Mouse (Mus musculus): ENCODE measurements around the gene Mycbp2. TPM values are rescaled to one million over a fixed set of nuclear protein-coding genes. Genes with fewer than 3 reads are reported as not detected.

Mycbp2 gene
- total RNA-seq, 2 experiments from 2014 or later, result 28.9 to 29.2 TPM

- no peak for DNase-seq
- intact Hi-C loops (cut with DNase I), result no loop called here
Measured at GRCm38 (mm10) chr14:103276667-103277066, 69.9 kb downstream of the Mycbp2 start.

- intact Hi-C loops (cut with DNase I), result no loop called here
- DNase-seq, result no peak
Measured at GRCm38 (mm10) chr14:103260437-103260836, 86.2 kb downstream of the Mycbp2 start.

- intact Hi-C loops (cut with DNase I), result no loop called here
- DNase-seq, result no peak
Measured at GRCm38 (mm10) chr14:103258745-103259144, 87.9 kb downstream of the Mycbp2 start.

GRCm38 (mm10) chr14:103256866-103257265, 89.7 kb downstream of the Mycbp2 start:
- intact Hi-C loops (cut with DNase I), result no loop called here
- DNase-seq, result no peak

- DNase-seq, result no peak
- intact Hi-C loops (cut with DNase I), result no loop called here
Measured at GRCm38 (mm10) chr14:103254311-103254710, 92.3 kb downstream of the Mycbp2 start.

GRCm38 (mm10) chr14:103242020-103242419, 104.6 kb downstream of the Mycbp2 start:
- DNase-seq, result no peak
- intact Hi-C loops (cut with DNase I), result no loop called here

- intact Hi-C loops (cut with DNase I), result no loop called here
- DNase-seq, result no peak
Measured at GRCm38 (mm10) chr14:103234770-103235169, 111.8 kb downstream of the Mycbp2 start.

GRCm38 (mm10) chr14:103233640-103234593, 112.7 kb downstream of the Mycbp2 start:
- intact Hi-C loops (cut with DNase I), result no loop called here
- no peak for DNase-seq

GRCm38 (mm10) chr14:103222356-103222755, 124.3 kb downstream of the Mycbp2 start:
- intact Hi-C loops (cut with DNase I), result no loop called here
- no peak for DNase-seq

GRCm38 (mm10) chr14:103221751-103222150, 124.9 kb downstream of the Mycbp2 start:
- intact Hi-C loops (cut with DNase I), result no loop called here
- no peak for DNase-seq

GRCm38 (mm10) chr14:103216331-103216730, 130.3 kb downstream of the Mycbp2 start:
- intact Hi-C loops (cut with DNase I), result no loop called here
- DNase-seq, result no peak

GRCm38 (mm10) chr14:103186658-103187057, 160.0 kb downstream of the Mycbp2 start:
- intact Hi-C loops (cut with DNase I), result no loop called here
- no peak for DNase-seq

GRCm38 (mm10) chr14:103186076-103186475, 160.5 kb downstream of the Mycbp2 start:
- intact Hi-C loops (cut with DNase I), result no loop called here
- DNase-seq, result no peak

- DNase-seq, result no peak
- intact Hi-C loops (cut with DNase I), result loop anchor here (5.0 kb wide), 1 partner anchor 33 kb away; no protein-coding TSS in a partner anchor
Measured at GRCm38 (mm10) chr14:103180096-103180495, 166.5 kb downstream of the Mycbp2 start.

GRCm38 (mm10) chr14:103162923-103163322, 183.7 kb downstream of the Mycbp2 start:
- DNase-seq, result no peak
- intact Hi-C loops (cut with DNase I), result no loop called here

GRCm38 (mm10) chr14:103155685-103156084, 190.9 kb downstream of the Mycbp2 start:
- intact Hi-C loops (cut with DNase I), result no loop called here

GRCm38 (mm10) chr14:103150139-103150538, 196.5 kb downstream of the Mycbp2 start:
- intact Hi-C loops (cut with DNase I), result no loop called here
- DNase-seq, result no peak

More at GRCm38 (mm10) chr14:103155685-103156084, 190.9 kb downstream of the Mycbp2 start:
- DNase-seq, result no peak

- intact Hi-C loops (cut with DNase I), result loop anchor here (5.0 kb wide), 1 partner anchor 65 kb away; no protein-coding TSS in a partner anchor
- peak in 1 of 2 experiments; percentile 34 for DNase-seq
Measured at GRCm38 (mm10) chr14:103131991-103132390, 214.6 kb downstream of the Mycbp2 start.

- DNase-seq, result no peak
- intact Hi-C loops (cut with DNase I), result no loop called here
Measured at GRCm38 (mm10) chr14:103125756-103126155, 220.9 kb downstream of the Mycbp2 start.

- DNase-seq, result no peak
- intact Hi-C loops (cut with DNase I), result no loop called here
Measured at GRCm38 (mm10) chr14:103114994-103115670, 231.5 kb downstream of the Mycbp2 start.

GRCm38 (mm10) chr14:103112606-103113363, 233.8 kb downstream of the Mycbp2 start:
- no peak for DNase-seq
- intact Hi-C loops (cut with DNase I), result no loop called here

Data from heart, postnatal 36 days (tissue).